Mouse (Mus musculus): ENCODE results near the gene Hagh. TPM values are rescaled to one million over a fixed set of nuclear protein-coding genes. Genes with fewer than 3 reads are reported as not detected.

Hagh gene
- total and polyA plus RNA-seq, 3 experiments = 22.1 to 30.4 (median 22.3) TPM

GRCm38 (mm10) chr17:24878117-24878397 lies 38.1 kb downstream of the Hagh start:
- Histone ChIP-seq H3K4me1 (ENCODE audit: insufficient read depth, low read depth, low read length) (peaks cover 29% of the 10 kb centered on the region), H3K4me3 (ENCODE audit: low read depth, low read length) (no peak overlapping the region; the same call in 1 of the 2 replicates), H3K9me3 (replicated peaks) (no peaks in the 10 kb centered on the region), H3K27me3 (ENCODE audit: insufficient read depth, low read length) (peaks cover 18% of the 10 kb centered on the region; the same call in 1 of the 2 replicates), H3K36me3 (replicated peaks) (peaks cover 35% of the 10 kb centered on the region)
- ATAC-seq (ENCODE audit: extremely low read depth, insufficient number of reproducible peaks, low FRiP score, poor library complexity, severe bottlenecking) (no peak), DNase-seq (ENCODE audit: low spot score) (no peak)
- no peak for TF ChIP-seq GATA1 (IDR thresholded peaks at IDR 0.05; ENCODE audit: borderline replicate concordance, low read length)
- TF ChIP-seq GATA2 (IDR thresholded peaks at IDR 0.05; ENCODE audit: borderline replicate concordance, low read depth, low read length) = no peak
- TF ChIP-seq TAL1 (conservative IDR thresholded peaks at IDR 0.05; ENCODE audit: low read depth, low read length) = no peak
- TF ChIP-seq POLR2AphosphoS5 (IDR thresholded peaks at IDR 0.05; ENCODE audit: insufficient replicate concordance, low read depth, low read length) = no peak
- TF ChIP-seq CTCF (IDR thresholded peaks at IDR 0.05; ENCODE audit: low read depth, low read length) = no peak

- H3K36me3 ChIP-seq (replicated peaks) = peaks cover 39% of the 10 kb centered on the region
- H3K4me3 ChIP-seq (ENCODE audit: low read depth, low read length) = no peak overlapping the region
- peaks cover 18% of the 10 kb centered on the region; the same call in 1 of the 2 replicates for H3K27me3 ChIP-seq (ENCODE audit: insufficient read depth, low read length)
- no peak for DNase-seq (ENCODE audit: low spot score)
- H3K4me1 ChIP-seq (ENCODE audit: insufficient read depth, low read depth, low read length) = peaks cover 34% of the 10 kb centered on the region
- no peak for ATAC-seq (ENCODE audit: extremely low read depth, insufficient number of reproducible peaks, low FRiP score, poor library complexity, severe bottlenecking)
- no peaks in the 10 kb centered on the region for H3K9me3 ChIP-seq (replicated peaks)
- no peak for TF ChIP-seq POLR2AphosphoS5 (IDR thresholded peaks at IDR 0.05; ENCODE audit: insufficient replicate concordance, low read depth, low read length)
- no peak for TF ChIP-seq GATA2 (IDR thresholded peaks at IDR 0.05; ENCODE audit: borderline replicate concordance, low read depth, low read length)
- no peak for TF ChIP-seq TAL1 (conservative IDR thresholded peaks at IDR 0.05; ENCODE audit: low read depth, low read length)
- no peak for TF ChIP-seq CTCF (IDR thresholded peaks at IDR 0.05; ENCODE audit: low read depth, low read length)
- no peak for TF ChIP-seq GATA1 (IDR thresholded peaks at IDR 0.05; ENCODE audit: borderline replicate concordance, low read length)
These were observed 38.6 kb downstream of the Hagh start for GRCm38 (mm10) chr17:24878531-24878930.

GRCm38 (mm10) chr17:24881738-24882440 lies 41.9 kb downstream of the Hagh start:
- ATAC-seq (ENCODE audit: extremely low read depth, insufficient number of reproducible peaks, low FRiP score, poor library complexity, severe bottlenecking) = no peak
- Histone ChIP-seq H3K9me3 (replicated peaks) (no peaks in the 10 kb centered on the region), H3K4me3 (ENCODE audit: low read depth, low read length) (no peak overlapping the region), H3K36me3 (replicated peaks) (peaks cover 60% of the 10 kb centered on the region), H3K4me1 (ENCODE audit: insufficient read depth, low read depth, low read length) (peaks cover 56% of the 10 kb centered on the region), H3K27me3 (ENCODE audit: insufficient read depth, low read length) (peaks cover 9% of the 10 kb centered on the region; the same call in 1 of the 2 replicates)
- DNase-seq (ENCODE audit: low spot score) = no peak
- TF ChIP-seq TAL1 (conservative IDR thresholded peaks at IDR 0.05; ENCODE audit: low read depth, low read length) (no peak), CTCF (IDR thresholded peaks at IDR 0.05; ENCODE audit: low read depth, low read length) (peak; percentile 66)

- ATAC-seq (ENCODE audit: extremely low read depth, insufficient number of reproducible peaks, low FRiP score, poor library complexity, severe bottlenecking) (no peak), DNase-seq (ENCODE audit: low spot score) (no peak)
- Histone ChIP-seq H3K4me1 (ENCODE audit: insufficient read depth, low read depth, low read length) (peaks cover 58% of the 10 kb centered on the region), H3K9me3 (replicated peaks) (no peaks in the 10 kb centered on the region), H3K27me3 (ENCODE audit: insufficient read depth, low read length) (no peaks in the 10 kb centered on the region), H3K4me3 (ENCODE audit: low read depth, low read length) (peak overlapping the region; percentile 95; the same call in 1 of the 2 replicates), H3K36me3 (replicated peaks) (peaks cover 77% of the 10 kb centered on the region)
- TF ChIP-seq TAL1 (conservative IDR thresholded peaks at IDR 0.05; ENCODE audit: low read depth, low read length) (no peak), POLR2AphosphoS5 (IDR thresholded peaks at IDR 0.05; ENCODE audit: insufficient replicate concordance, low read depth, low read length) (no peak), CTCF (IDR thresholded peaks at IDR 0.05; ENCODE audit: low read depth, low read length) (no peak), GATA1 (IDR thresholded peaks at IDR 0.05; ENCODE audit: borderline replicate concordance, low read length) (no peak), GATA2 (IDR thresholded peaks at IDR 0.05; ENCODE audit: borderline replicate concordance, low read depth, low read length) (no peak)
These were observed 44.4 kb downstream of the Hagh start for GRCm38 (mm10) chr17:24884391-24884790.

GRCm38 (mm10) chr17:24885356-24886133 lies 45.6 kb downstream of the Hagh start:
- DNase-seq (ENCODE audit: low spot score) (no peak), ATAC-seq (ENCODE audit: extremely low read depth, insufficient number of reproducible peaks, low FRiP score, poor library complexity, severe bottlenecking) (no peak)
- TF ChIP-seq TAL1 (conservative IDR thresholded peaks at IDR 0.05; ENCODE audit: low read depth, low read length) (no peak), GATA1 (IDR thresholded peaks at IDR 0.05; ENCODE audit: borderline replicate concordance, low read length) (no peak), POLR2AphosphoS5 (IDR thresholded peaks at IDR 0.05; ENCODE audit: insufficient replicate concordance, low read depth, low read length) (no peak), GATA2 (IDR thresholded peaks at IDR 0.05; ENCODE audit: borderline replicate concordance, low read depth, low read length) (no peak), CTCF (IDR thresholded peaks at IDR 0.05; ENCODE audit: low read depth, low read length) (no peak)
- H3K4me3 ChIP-seq (ENCODE audit: low read depth, low read length) = peak overlapping the region; percentile 95
- H3K9me3 ChIP-seq (replicated peaks) = no peaks in the 10 kb centered on the region
- H3K4me1 ChIP-seq (ENCODE audit: insufficient read depth, low read depth, low read length) = peaks cover 69% of the 10 kb centered on the region
- H3K27me3 ChIP-seq (ENCODE audit: insufficient read depth, low read length) = no peaks in the 10 kb centered on the region
- peaks cover 79% of the 10 kb centered on the region for H3K36me3 ChIP-seq (replicated peaks)

GRCm38 (mm10) chr17:24886134-24886931 lies 46.4 kb downstream of the Hagh start, which contains the start of the genes Nubp2 and Spsb3:
Gene Nubp2 (minus strand): TSS chr17:24886349.
Gene Spsb3 (plus strand): TSS chr17:24886643.
- DNase-seq (ENCODE audit: low spot score) = peak; percentile 99
- Histone ChIP-seq H3K4me3 (ENCODE audit: low read depth, low read length) (peak within 1 kb of the TSS; percentile 95), H3K4me1 (ENCODE audit: insufficient read depth, low read depth, low read length) (peaks cover 77% of the 10 kb centered on the region), H3K9me3 (replicated peaks) (no peaks in the 10 kb centered on the region), H3K36me3 (replicated peaks) (peaks cover 79% of the 10 kb centered on the region), H3K27me3 (ENCODE audit: insufficient read depth, low read length) (no peaks in the 10 kb centered on the region)
- ATAC-seq (ENCODE audit: extremely low read depth, insufficient number of reproducible peaks, low FRiP score, poor library complexity, severe bottlenecking) = peak; percentile 96
- TF ChIP-seq CTCF (IDR thresholded peaks at IDR 0.05; ENCODE audit: low read depth, low read length) = no peak

All from G1E (cell line).